Mouse (Mus musculus) layer of hippocampus, adult 11-12 months (tissue): Measurements from ENCODE around the gene Iqcg.

Experiments
- DNase-seq: peaks from one replicate; pipeline ENCODE4 v3.0.0; 2022; ENCODE audit warnings: low spot score

Gene Iqcg

DNA sequence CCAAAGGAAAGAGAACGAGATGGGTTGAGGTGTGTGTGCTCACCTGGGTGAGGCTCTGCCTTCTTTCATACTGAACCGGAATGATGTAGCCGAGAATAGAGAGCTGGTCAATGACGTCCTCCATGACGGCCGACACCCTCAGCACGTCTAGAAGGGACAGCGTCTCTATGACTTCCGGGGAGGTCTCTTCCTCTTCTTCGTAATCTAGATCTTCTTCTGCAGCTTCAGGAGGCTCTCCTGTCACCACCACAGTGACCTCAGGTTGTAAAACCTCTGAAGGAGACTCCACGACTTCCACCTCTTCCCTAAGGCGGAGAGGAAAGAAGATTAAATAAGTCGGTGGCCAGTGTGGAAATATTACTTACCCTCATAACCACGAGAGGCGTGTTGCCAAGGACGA lies 6.2 kb downstream of the Iqcg start:
- DNase-seq, result no peak

DNA sequence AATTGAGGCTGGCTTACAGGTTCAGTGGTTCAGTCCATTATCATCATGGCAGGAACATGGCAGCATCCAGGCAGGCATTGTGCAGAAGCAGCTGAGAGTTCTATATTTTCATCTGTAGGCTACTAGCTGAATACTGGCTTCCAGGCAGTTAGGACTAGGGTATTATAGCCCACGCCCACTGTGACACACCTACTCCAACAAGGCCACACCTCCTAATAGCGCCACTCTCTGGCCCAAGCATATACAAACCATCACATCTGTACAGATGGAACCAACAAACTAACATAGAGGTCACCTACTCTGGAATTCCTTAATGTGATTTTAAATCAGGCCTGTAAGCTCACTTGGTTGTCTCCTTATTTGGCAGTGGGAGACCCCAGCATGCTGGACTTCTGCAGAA lies 7.3 kb downstream of the Iqcg start:
- no peak for DNase-seq

DNA sequence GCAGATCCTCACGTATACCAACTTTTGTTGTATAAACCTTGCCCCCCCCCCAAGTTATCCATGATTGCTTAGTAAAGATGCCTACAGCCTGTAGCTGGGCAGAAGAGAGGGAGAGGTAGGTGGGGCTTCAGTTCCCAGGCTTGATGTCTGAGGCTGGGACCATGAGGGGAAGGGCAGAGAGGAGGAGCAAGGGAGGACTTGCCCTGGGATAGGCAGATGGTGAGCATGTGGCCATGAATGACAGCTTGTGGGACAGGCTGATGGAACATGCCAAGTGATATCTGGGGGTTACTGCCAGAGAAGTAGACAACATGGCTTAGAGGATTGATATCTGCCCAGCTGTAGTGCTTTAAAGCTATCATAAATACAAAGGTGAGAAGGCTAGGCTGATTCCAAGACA lies 8.0 kb downstream of the Iqcg start:
- no peak for DNase-seq

DNA sequence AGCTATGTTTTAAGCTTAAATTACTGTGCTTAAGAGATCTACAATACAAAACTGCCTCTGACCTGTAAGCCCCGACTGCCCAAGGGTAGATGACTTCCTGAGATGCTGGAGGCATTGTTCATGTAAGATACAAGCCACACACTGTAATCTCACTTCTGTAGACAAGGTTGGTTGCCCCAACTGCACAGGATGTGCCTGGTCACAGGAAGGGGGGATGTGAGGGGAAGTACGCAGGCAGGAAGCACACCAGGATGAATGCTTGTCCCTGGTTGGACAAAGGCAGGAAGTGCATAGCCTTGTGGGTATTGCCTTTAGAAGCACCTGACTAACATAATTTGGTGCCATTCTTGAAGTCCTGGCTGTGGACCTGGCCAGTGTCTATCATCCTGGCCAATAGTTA lies 12.8 kb downstream of the Iqcg start:
- no peak for DNase-seq

DNA sequence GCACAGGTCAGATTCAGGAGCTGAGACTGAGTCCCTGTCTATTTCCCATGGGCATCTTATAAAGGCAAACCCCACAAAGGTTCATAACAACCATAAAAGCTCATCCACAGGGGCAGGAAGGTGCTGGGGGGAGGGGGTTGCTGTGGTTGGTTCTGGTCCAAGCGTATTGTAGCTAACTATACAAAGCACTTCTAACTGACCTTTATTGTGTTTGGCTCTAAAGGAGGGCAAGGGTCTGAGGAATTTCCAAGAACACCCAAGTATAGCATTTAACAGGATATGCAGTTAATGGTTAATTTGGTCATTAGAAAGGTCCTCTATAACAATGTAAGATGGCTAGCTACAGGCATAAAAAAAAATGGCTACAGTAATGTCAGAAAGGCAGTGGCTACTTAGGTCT lies 13.3 kb downstream of the Iqcg start:
- DNase-seq, result no peak

DNA sequence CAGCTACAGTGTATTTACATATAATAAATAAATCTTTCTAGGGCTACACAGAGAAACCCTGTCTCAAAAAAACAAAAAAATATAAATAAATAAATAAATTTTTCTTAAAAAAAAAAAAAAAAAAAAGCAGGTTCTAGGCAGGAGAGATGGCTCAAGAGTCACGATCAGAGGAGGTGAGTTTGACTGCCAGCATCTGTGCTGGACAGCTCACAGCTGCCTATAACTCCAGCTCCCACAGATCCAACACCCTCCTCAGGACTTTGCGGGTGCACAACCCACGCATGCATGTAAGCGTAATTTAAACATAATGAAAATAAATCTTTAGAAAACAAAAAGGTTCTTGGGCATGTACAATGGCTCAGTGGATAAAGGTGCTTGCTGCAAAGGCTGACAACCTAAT lies 20.0 kb downstream of the Iqcg start:
- no peak for DNase-seq

DNA sequence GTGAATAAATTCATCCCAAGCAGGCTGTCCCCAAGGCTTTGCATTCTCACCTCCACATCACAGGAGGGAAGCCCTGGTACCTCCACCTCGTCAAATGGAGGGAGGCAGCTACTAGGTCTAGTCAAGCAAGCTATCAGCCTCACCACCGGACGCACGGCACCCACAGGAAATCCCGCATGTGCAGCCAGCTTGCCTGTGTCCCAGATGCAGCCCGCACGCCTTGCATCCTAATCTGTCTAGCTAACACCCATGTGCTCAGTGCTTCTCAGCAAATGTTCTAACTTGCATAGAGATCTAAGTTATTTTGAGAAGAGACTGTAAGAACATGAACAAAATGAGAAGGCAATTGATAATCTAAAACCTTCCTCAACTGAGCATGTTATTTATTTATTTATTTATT lies 29.7 kb downstream of the Iqcg start:
- DNase-seq, result no peak

DNA sequence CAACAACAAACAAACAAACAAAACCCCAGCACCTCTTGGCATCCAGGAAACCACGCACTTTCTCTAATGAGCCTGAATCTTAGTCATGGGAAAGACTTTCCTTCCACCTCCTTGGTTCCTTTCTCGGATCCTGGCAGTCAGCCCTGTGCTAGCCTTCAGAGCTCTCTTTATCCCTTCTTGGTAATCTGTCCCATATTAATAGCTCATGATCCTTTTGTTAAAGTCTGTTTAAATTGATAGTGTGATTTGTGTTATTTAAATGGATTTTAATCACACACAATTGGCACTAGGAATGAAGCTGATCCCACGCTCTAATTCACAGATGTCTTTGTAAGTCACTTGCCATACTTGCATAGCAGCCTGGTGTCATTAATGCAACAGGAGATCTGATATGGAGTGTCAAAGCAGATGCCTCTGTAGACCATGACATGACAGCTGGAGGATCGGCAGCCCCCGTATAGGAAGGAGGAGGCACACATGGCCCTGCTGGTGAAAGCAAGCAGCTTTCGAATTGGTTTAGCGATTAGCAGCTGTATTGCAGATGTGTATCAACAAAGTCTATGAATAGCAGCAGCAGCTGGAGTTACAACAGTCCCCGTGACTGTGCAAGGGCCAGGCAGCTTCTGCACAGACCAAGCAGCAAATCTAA lies 31.4 kb downstream of the Iqcg start:
- peak; percentile 50 for DNase-seq

DNA sequence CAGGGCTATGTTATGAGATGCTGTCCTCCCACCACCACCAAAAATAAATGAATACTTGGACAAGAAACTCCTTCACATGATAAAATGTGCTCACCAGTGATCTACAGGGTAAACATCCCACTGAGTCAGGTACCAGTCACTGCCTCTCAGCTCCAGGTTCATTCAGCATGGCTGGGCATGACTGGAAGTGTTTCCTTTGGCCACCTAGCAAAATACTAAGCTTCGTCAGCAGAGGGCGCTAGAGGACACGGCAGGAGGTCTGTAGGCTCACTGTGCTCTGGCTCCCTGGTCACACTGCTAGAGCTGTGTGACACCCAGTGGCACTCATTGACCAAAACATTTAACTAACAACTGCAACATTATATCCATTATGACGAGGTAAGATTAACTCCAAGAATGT lies 32.3 kb downstream of the Iqcg start:
- DNase-seq, result peak; percentile 90

DNA sequence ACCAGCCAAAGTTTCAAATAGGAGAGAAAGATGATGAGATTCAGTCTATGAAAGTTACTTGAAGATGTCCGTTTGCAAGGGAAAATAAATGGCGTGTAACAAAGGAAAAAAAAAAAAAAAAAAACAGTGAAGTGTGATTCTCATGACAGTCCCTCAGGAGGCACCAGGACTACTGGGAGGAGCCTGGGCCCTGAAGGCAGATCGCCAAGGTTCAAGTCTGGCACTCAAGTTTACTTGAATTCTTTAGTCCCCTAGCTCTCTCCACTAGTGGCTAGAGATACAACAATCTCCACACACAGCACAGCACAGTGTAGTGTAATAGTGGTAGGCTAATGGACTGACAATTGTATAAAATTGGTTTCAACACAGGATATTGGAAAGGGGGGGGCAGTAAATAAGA lies 34.6 kb downstream of the Iqcg start:
- DNase-seq, result no peak

DNA sequence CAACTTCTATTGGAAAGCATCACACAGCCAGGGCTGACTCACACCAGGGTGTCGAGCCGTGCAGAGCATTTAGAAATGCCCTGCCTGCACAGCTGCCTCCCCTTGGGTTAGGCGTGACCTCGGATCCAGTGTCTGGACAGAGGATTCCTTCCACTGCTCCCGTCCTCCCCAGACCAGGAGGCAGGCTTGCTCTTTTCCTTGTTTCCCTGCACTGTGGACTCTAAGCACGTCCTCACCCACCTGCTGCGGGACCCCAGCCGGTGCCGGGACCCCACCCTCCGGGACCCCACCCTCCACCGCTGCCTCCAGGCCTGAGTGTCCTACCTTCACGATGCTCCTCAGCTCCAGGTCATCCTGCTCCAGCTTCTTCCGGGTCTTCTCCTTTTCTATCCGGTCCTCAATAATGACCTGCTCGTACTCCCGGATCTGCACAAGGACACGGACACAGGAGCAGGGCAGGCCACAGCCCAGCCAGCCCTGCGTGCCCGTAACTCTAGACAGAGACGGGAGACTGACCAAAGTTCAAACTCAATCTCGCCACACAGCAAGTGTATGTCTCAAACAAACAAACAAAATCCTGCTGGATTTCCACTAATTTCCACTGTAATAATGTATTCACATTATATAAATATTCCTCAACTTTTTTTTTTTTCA lies 36.8 kb downstream of the Iqcg start:
- no peak for DNase-seq

DNA sequence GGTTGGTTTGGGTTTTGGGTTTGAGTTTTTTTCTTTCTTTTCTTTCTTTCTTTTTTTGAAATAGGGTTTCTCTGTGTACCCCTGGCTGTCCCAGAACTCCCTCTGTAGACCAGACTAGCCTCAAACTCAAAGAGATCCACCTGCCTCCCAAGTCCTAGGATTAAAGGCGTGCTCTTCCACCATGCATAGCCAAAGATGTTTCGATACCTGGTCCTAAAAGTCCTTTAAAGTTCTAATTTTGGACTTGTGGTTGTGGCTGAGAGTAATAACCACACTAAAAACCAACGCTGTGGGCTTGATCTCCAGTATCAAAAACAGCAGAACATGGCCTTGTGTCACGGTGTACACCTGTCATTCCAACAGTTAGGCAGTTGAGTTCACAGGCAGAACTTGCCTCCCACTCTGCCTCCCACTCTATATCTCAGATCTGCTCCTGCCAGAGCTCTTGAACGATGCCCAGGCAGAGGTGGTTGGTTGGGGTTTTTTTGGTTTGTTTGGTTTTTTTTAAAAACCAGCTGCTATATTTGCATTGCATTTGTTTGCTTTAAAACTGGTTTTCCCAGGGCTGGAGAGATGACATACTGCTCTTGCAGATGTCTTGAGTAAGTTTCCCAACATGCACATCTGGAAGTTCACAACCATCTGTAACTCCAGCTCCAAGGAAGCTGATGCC lies 38.2 kb downstream of the Iqcg start:
- DNase-seq, result no peak

DNA sequence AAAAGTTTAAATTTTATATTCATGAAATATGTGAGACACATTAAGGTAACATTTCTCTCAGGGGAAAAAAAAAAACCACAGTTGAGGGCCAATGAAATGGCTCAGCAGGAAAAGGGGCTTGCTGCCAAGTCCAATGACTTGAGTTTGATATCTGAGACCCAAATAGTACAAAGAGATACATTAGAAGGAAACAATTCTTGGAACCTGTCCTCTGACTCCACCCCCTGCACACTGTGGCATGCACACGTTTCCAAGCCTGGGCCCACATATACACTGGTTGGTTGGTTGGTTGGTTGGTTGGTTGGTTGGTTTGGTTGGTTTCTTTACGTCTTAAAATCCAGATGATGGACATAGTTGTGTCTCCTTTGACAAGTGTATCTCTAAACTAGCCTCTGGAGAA lies 40.0 kb downstream of the Iqcg start:
- no peak for DNase-seq

DNA sequence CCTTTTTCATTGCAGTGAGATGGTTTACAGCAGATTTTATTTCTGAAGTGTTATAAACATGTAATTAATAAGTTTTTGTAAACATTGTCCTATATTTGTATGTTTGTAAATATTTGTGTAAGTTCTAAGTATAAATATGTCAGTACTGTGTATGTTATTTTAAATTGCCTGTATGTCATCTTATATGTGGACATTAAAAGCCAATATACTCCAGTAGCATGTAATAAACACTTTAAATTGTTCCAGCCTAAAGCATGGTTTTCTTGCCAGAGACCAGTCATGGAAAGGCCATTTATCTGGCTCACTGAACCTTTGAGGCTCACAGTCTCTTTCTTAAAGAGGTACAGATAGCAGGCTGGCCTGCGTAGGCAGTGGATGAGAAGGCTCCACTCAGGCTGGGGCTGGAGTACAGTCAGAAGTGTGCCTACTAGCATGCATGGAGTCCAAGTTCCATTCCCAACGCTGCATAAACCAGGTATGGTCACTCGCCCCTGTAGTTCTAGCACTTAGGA lies 40.6 kb downstream of the Iqcg start:
- DNase-seq, result no peak

DNA sequence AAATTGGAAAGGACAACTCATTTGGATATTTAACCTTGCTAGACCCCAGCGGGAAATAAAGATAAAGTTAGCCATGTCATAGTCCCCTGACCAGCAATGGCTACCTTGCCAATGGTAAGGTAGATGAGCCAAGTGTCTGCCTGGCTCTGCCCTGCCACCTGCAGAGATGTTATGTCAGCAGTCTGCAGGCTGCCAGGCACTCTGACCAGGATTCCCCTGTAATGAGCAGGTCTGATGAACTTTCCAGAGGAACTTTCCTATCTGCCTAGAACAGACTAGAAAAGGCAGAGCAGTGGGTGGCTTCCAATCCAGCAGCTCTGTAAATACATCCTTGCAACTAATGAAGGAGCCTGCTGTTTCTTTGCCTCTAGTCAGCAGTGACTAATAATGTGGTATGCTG lies 41.1 kb downstream of the Iqcg start:
- DNase-seq, result no peak

DNA sequence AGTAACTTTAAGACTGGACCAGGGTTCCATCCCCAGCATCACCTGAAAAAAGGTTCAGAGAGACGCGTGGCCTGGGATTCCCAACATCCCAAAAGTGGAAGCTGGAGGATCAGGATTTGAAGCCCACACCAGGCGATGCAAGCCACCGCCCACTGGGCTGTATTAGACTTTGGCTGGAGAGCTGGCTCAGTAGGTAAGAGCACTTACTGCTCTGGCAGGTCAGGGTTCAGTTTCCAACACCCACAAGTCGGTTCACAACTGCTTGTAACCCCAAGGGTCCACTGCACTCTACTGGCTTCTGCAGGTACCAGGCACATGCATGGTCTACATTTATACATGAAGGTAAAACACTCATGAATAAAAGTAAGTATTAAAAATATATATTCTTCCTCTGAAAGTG lies 42.2 kb downstream of the Iqcg start:
- no peak for DNase-seq

DNA sequence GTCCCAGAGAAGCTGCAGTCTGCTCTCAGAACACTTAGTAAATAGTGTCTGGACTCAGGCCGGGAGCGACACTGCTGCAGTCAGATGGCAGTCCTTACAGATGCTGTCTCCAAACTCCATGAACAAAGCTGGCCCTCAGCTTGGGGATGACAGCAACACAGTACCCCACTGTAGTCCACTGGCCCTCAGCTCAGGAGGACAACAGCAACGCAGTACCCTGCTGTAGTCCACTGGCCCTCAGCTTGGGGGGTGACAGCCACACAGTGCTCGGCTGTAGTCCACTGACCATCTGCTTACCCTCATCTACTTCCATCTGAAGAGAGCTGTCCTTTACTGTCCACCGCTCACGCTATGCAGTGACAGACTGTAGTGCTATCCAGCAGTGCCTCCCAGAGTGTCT lies 45.9 kb downstream of the Iqcg start:
- DNase-seq, result peak; percentile 58

DNA sequence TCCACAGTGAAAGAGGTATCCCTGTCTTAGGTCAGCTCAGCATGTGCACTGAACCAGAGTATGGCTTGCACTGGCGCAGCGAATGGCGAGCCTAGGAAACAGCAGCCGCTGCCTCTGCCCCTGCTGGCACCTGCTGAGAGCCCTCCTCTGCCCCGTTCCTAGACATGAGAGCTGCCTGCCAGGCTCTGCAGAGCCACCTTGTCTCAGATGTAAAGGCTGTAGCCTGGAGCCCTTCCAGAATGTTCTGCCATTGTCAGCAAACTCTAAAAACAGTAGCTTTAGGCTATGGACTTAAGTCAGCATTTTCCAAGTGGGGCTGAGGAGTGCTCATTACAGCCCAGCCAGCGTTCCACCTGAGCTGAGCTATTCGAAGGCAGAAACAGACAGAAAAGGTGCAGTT lies 48.6 kb downstream of the Iqcg start:
- no peak for DNase-seq

DNA sequence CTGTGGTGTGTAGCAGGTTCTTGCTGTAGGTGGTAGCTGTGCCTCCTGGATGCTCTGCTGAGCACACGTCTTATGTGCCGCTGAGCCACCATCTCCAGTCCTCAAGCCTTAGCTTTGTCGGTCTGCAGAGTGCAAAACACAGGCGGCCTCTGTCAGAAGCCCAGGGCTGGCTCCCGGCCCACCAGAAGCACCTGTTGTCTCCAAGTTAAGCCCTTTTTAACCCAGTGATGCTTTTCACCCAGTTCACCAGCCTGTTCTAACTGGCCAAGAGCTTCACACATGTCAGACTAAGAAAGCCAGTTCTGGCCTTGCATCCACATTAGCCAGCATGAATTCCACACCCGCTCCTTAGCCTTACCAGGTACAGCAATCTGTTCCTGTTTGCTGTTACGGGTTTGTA lies 49.1 kb downstream of the Iqcg start:
- no peak for DNase-seq

DNA sequence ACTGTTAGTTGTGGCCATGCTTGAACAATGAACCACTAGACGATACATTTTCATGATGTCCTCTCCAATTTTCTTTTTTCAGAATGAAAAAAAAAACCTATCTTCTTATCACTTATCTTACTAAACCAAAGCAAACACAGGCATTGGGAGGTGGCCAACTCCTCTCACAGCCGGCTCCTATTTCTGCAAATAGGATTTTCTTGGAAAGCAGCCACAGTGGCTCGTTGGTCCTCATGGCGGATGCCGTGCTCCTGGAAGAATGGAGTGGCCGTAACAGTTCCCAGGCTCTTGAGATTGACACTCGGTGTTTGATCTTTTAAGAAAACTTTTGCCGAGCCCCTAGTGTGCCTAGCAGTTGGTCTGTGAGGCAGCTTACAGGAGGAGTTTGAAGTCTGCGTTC lies 50.8 kb downstream of the Iqcg start:
- no peak for DNase-seq

DNA sequence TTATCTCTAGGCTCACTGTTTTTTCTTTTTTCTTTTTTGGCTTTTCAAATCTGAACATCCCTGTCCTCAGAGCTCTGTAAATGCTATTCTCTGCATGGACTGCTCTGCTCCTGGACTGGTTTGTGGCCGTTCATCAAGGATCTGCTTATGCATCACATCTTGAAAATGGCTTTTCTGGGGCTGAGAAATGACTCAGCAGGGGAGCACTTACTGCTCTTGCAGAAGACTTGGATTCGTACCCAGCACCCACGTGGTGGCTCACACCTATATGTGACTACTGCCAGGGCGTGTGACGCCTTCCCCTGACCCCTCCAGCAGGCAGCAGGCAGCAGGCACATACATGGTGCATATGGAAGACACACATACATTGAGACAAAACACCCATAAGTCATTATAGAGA lies 63.9 kb downstream of the Iqcg start:
- DNase-seq, result no peak

DNA sequence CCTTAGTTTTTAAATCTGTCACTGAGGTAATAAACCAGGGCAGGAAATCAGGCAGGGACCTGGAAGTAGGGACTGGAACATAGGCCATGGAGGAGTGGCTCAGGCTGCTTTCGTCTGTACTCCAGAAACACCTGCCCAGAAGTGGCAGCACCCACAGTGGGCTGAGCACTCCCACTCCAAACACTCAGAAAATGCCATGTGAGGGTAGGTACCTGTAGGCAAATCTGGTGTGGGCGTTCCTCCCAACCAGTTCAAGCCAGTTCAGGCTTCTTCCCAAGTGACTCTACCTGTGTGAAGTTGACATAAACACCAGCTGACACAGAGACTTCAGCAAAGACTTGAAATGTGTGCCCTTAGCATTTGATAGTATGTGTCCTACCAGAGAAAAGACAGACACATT lies 71.4 kb downstream of the Iqcg start:
- DNase-seq, result no peak

DNA sequence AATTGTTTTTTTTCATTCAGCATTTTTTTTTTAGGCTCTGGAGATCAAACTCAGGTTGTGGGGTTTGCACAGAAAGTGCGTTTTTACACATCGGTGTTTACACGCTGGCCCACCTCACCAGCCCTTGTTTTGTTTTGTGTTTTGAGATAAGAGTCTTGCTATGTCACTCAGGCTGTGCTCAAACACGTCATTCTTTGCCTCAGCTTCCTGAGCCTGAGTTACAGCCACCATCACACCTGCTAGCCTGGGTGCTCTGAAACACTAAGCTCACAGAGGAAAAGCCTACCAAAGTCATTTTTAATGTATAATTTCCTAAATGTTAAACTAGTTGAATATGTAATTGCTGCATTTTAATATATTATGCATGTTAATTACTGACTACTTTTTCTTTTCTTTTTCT lies 74.6 kb downstream of the Iqcg start:
- DNase-seq, result no peak

DNA sequence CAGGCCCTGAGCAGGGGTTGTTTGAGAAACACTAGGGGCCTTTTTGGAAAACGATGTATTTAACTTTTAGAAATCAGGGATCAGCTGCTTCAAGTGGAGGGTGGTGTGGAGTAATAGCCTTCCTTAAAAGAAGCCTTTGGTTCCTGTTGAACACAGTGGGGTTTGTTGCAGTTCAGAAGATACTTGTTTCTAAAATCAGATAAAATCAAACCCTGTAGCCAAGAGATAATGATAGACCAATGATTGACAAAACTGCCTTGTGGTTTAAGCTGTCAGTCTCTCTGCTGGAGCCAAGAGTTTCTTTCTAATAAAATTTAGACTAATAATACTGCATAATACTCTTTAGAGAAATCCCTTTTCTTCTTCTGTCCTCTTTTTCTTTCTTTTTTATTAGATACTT lies 75.8 kb downstream of the Iqcg start:
- no peak for DNase-seq
